Mouse (Mus musculus) frontal cortex, postnatal 36 days (tissue): ENCODE measurements around the gene Hspg2.

ENCODE experiments used
- DNase-seq, 2 experiments: peaks; one replicate each; pipeline ENCODE4 v3.0.0; 2022; ENCODE audit warnings: low spot score in 2 of 2

The Hspg2 gene

DNA sequence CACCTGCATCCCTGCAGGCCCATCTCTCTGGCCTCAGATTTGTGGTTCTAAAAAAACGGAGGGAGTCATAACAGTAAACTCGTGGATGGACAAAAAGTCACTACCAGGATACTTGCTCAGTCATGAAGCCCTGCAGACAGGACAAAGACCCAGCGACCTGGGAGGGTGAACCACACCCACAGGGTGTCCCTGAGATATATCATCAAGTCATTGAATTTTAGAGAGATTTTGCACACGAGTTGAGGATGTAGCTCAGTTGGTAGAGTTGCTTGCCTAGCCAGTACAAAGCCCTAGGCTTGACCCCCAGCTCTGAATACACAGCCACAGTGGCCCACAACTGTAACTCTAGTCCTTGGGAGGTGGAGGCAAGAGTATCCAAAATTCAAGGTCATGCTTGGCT, 7.4 kb upstream of the Hspg2 start:
- no peak for DNase-seq

DNA sequence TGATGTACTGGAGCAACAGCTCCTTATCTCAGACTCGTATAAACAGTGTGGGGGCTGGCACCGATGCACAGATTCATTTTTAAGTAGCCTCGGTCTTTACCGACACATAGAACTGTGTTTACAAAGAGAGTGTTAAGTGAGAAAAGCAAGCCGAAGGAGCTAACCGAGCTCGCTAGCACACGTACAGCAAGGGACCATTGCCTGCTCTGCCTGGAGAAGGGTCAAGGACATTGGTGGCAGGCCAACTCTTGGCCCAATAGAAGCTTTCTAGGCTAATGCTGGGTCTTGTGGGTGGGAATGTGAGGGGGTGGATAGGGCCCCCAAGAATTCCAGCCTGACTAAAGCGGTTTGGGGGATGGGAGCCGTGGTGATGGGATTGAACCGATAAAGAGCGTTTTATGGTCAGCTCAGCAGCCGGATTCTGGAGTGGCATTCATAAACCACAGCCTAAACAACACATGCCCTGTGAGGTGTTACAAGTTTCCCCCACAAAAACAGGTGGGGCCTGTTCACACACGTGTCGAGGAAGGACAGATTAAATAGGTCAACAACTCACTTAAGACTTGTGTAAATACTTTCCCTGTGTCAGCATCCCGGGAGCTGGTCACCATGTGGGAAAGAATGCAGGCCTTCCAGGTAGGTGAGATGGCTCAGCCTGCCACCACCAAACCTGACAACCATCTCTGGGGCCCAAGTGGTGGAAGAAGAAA, 6.4 kb upstream of the Hspg2 start:
- no peak for DNase-seq

DNA sequence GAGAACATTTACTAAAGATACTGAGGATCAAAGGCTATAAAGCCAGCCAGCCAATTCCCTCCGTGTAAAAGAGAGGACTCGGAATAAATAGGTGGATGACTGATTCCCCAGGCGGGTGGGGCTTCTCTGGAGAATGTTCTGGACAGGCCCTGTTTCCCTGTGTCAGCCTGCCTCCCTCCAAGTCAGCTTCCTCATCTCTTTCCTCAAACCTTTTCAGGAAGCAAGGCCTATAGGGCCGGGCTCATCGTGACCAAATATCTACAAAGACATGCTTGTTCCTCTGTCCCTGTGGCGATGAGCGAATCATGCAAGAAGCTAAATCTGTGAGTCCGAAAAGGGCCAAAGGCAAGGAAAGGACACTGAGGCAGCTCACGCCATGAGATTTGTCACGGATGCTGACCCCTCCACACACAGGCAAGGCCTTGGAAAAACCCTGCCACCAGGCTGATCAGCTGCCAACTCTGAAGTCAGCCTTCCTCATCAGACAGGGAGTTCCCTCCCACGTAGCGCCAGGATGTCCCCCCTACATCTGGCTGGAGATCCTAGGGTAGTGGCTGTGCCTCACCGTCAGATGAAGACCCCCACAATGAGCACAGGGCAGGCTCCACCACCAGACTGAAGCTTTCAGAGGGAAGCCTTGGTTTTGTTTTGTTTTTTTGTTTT, 3.3 kb upstream of the Hspg2 start:
- no peak for DNase-seq

DNA sequence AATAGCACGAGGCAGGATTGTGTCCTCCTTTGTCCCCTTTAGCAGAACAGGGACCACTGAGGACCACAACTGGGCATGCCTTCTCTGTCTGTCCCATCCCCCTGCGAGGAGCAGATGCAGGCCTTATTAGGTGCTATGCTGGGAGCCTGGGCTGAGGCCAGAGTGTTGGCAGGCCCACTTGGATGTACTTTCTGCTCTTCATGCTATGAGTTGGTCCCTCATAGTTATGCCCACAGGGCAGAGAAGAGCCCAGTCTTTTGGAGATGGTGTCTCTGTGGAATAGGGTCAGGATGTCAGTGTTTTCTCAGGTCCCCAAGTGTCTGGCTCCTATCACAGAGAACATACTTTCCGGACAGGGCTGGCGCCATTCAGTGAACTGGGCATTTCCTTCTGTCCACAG, 1.6 kb upstream of the Hspg2 start:
- no peak for DNase-seq

DNA sequence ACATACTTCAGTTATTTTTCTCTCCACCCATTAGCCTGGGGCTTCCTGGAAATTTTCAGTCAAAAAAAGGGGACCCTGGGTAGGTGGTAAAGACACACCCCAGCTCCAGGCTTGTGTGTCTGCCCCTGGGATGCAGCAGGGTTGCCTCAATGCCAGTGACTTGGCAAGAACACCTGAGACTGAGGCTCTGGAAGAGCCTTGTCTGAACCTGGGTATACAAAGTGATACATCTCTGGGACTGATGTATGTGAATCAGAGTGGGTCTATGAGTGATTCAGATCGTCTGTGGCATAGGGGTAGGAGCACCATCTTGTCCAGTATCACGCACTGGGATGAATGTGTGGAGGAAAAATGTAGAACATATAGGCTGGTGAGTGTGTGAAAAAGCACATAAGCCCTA, 1.0 kb upstream of the Hspg2 start:
- DNase-seq, result no peak

DNA sequence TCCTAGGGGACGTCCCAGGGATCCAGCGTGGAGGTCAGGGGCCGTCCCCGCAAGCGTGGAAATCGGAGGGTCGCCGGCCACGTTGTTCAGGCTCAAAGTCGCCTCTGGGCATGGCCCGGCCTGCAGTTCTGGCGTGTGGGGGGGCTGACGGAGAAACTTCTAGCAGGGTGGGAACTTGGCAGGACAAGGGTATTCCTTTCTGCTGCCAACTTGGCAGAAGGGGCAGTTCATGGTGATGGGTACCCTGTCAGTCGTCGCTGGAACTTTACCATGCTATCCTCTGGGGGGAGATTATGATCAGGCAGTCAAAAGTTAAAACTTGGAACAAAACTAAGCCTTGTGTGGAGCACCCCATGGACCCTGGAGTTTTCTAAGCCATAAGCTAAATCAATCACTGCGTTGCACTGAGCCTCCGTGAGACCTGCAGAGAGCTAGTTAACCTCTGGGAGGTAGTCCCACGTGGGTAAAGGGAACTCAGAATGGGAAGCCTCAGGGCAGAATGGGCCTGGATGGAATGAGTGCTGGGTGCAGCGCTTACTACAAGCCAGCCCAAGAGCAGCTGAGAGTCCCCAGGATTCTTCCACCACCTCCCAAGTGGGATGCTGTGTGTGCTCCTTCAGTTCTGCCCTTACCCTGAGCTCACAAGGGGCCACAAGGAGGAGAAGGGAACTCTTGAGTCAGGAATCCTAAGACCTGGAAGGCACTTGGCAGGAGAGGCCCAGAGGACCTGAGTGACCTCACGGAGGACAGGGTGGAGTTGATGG, 694 bp downstream of the Hspg2 start:
- no peak for DNase-seq

DNA sequence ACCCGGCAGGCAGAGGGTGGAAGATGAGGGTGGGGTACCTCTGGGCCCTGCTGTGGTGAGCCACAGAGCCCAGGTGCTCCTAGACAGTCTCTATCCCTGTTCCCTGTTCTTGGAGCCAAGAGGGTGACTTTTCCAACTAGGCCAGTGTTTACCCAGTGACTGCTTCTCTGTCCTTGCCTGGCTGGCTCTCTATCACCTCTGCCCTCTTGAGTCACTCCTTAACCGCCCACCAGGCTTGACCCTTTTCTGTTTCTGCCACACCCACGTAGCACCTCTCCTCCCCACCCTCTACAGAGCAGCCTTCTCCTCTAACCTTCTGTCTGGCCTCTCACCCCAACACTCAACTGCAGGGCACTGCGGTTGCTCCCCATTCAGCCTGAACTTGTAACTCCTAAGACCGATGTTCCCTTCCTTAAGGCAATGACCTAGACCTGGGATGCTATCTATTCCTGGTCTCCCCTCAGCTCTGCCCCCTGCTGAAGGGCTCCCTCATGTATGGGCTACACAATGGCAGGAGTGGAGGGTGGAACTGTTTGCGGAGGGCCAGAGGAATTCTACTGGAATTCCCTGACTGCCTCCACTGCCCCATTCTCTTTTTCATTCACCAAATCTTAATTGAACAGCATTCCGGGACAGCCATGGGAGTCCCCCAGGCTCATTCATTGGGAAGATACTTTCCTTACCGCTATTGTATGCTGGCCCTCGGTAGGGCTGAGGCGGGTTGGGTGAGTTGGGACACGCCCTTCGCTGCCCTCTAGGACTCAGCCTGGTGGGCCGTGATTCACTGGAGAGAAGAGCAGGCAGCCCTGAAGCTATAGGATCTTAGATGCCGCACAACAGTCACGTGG, 1.5 kb downstream of the Hspg2 start:
- no peak for DNase-seq

DNA sequence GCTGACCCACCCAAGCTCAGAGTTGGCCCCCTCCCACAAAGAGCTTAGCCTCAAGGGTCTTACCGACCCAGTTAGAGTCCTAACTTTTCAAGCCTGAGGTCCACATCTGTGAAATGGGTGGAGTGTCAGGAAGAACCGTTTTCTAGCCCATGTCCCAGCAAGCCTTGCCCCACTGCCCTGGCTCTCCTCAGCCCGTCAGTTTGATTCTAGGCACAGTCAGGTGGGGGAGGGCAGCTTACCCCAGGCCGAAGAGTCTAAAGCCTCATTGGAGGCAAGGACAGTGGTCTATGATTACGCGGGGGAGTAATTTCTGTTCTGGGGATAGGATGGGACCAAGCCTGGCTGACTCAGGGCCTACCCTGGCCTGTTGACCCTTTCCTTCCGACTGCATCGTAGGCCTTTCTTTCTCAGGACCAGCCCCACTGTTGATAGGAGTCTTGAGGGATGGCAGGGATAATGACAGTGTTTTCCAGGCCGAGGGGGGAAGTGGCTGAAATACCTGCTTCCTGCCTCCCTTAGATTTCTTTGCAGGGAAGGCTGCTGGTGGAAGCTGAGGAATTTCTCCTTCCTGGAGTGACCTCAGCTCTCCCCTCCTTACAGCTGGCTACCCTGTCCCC, 2.2 kb downstream of the Hspg2 start:
- DNase-seq, result no peak

DNA sequence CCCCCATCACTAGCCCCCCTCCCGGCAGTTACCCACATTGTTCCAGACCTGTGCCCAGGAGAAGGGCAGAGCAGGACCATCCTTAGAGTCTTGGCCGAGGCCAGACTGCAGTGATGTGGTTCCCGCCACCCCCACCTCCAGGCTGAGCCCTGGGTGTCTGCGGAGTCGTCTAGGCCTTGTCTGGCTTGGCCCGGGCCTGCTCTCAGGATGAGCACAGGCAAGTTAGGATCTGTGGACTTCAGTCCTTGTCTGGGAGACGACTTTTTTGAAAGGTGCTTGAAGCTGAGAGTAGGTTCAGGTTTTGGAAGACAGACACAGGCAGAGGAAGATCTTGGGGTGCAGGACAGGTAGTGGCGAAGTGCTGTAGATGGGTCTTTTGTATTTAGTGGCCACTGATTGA, 2.8 kb downstream of the Hspg2 start:
- DNase-seq, result no peak

DNA sequence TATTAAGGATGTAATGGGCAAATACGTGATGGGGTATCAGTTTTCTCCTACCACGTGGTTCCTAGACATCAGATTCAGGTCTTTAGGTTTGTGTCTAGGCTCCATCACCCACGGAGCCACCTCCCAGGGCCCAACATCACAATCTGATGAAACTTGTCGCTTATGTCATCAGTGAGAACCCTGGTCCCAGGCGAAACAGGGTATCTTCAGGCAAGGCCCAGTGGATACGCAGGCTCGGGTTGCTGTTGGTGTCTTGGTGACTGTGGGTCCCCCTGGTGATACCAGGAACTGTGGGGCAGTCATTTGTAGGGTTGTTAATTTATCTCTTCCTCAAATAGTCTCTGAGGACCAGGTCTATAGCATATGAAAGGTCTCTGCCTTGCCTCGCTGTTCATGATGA, 4.7 kb downstream of the Hspg2 start:
- no peak for DNase-seq

DNA sequence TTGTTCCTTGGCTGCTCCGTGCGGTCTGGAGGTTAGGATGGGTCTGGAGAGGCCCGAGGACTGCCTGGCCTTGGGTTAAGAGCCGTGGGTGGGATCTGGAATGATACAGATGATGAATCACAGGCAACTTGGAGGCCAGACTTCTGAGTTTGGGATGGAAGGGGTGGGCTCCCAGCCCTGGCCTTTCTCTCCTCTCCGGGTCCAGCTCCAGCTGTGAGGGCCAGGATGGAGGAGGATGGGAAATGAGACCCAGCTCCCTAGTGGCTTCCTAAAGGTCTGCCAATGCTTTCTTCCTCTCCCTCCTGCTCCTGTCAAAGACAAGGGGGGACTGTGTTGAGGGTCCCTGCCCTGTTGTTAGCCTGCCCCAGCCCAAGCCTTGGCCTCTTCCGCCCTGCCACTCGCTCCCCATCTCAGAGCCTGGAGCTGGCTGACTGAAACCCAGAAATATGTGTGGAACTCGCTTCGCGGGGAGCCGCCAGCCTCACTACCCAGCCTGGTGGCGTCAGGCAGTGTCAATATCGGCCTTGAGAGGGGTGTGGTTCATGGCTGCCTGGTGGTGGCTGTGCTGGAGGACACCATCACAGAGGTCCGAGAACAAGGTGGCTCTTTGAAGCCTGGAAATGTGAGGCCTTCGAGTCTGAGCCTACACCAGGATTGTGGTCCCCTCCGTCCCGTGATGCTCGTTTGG, 5.3 kb downstream of the Hspg2 start:
- DNase-seq, result no peak

DNA sequence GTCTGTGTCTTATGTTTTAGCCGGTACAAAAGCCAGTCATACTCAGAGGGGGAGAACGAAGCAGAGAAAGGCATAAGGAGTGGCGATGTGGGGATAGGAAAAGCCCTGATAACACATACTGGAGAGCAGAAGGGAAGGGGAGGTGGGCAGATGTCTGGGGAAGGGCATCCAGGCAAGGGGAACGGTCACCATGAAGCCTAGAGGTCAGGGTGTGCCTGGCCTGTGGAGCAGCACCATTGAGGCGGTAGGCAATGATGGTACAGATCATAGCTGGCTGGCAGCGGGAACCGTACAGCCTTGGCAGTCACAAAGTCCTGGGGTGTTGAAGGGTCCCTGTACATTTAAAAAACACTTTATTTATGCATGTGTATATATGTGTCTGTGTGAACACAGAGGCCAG, 6.1 kb downstream of the Hspg2 start:
- DNase-seq, result no peak

DNA sequence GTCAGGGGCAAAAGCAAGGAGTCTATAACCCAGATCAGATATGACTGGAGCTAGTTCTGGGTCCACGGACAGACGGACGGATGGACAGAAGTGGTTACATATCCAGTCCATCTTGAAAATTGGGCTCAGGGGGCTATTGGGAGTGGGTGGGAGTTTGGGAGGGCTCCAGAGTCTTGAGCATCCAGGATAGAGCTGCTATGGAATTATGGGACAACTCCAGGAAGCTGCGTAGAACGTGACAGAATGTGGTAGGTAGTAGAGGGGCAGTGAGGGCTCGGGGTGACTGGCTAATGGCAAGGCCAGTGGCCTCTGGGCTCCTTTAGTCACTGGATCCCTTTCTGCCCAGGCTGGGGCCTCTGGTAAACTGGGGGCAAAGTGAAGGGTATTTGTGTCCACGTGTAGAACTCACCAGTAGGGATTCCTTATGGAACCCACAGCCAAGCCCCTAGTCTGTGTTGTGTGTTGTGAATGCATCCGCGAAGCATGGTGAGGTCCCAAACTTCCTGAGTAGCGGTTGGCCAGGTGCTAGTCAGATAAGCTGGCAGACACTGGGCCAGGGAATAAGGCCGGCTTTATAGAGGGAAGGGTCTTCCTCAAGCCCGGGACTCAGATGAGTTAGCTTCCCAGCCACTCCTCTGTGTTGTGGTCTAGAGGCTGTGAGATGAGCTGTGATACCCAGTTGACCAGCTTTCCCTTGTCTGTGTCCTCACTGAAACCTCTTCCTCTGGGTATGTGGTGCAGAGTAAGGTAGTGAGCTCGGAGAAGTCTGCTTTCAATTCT, 6.9 kb downstream of the Hspg2 start:
- no peak for DNase-seq

DNA sequence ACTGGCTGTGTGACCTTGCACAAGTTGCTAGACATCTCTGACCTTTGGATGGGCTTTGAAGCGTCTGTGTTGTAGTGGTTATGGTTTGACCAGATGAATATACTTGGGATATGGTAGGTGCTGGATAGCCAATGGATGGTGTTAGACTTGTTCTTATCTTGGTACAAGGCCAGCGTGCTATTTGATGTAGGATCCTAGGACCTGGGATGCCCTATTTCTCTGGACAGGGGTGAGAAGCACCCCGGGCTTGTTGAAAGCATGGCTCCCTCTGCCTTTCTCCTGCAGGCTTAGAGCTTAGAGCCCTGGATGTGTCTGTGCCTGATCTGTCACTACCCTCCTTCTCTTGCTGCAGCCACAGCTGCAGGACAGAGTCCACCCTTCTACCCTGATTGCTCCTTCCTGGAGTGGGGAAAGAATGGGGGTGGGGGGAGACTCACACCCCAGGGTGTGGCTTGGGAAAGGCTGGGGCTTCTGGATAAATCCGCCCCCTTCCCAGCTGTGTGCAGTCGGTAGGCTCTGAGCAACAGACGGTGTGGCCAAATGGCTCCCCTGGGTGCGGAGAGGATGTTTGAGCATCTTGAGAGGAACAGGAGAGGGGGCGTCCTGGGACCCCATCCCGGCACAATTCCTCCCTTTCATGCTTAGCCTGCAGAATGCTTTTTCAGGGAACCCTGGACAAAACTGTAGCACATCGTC, 7.6 kb downstream of the Hspg2 start:
- DNase-seq, result peak; percentile 35 to 50

DNA sequence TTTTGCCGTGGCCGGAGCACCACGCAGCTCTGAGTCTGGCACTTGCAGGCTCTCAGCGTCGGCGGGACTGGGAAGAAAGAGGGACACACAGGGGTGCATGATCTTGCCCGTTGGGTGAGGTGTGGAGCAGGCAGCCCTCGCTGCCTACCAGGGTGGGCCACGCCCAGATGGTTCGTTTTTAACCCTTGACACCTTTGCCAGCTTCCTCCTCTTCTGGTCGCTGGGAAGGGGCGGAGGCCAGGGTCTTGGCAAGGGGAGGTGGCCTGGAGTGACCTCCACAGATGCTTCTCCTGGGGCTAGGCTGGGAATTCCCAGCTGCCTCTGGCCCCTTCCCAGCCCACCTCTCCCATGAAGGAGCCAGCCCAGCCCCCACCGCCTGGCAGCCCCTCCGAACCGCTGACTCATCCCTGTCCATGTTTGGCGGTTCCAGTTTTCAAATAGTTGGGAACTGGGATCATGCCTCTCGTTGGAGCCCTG, 8.2 kb downstream of the Hspg2 start:
- DNase-seq, result no peak

DNA sequence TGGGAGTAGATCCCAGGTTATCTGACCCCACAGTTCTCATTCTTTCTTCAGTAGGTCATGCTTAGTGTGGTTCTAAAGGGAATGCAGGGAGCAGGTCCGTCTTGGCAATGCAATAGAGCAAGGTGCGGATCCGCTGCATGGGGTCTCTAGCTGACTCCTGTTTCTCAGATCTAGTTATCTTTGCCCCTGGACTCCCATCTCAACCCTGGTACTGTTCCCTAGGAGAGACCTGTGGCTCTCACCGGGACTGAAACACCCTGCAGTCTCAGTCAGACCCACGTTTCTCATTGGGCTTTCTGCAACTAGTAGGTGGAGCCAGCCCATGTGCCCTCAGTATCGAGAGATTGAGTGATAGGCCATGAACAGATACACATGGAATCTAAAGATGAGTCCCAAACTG, 9.0 kb downstream of the Hspg2 start:
- no peak for DNase-seq

DNA sequence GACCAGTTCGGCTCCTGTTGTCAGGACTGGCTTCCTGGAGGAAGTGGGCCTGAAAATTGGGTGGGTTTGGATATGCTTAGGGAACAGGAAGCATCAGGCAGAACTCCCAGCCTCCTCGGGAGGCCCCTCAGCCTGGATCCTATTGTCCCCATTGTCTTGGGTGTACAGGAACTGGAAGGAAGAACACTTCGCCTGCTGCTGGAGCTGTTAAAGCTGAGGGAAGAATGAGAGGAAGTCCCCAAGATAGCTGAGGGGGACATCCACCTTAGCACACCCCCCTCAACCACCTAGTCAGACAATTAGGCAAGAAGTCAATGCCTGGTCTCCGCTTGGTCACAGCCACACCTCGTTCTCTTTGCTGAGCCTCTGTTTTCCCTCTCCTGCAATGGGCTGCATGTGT, 9.7 kb downstream of the Hspg2 start:
- DNase-seq, result no peak

DNA sequence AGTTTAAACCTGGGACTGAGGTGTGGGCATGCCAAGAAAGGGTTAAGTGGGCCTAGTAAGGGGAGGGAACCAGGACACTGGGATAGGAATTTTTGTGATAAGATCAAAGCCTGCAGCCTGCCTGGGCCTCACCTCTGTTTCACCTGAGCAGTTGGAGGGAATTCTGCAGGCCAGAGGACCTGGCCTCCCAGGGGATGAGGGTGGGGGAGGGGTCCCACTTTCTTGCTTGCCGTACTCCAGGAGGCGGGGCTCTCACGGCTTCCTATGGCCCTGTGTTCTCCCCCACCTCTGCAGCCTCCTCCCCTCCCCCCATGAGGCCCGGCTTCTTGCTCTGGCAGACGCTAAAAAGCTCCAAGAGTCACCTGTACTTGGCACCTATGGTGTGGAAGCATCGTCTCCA, 11.2 kb downstream of the Hspg2 start:
- no peak for DNase-seq

DNA sequence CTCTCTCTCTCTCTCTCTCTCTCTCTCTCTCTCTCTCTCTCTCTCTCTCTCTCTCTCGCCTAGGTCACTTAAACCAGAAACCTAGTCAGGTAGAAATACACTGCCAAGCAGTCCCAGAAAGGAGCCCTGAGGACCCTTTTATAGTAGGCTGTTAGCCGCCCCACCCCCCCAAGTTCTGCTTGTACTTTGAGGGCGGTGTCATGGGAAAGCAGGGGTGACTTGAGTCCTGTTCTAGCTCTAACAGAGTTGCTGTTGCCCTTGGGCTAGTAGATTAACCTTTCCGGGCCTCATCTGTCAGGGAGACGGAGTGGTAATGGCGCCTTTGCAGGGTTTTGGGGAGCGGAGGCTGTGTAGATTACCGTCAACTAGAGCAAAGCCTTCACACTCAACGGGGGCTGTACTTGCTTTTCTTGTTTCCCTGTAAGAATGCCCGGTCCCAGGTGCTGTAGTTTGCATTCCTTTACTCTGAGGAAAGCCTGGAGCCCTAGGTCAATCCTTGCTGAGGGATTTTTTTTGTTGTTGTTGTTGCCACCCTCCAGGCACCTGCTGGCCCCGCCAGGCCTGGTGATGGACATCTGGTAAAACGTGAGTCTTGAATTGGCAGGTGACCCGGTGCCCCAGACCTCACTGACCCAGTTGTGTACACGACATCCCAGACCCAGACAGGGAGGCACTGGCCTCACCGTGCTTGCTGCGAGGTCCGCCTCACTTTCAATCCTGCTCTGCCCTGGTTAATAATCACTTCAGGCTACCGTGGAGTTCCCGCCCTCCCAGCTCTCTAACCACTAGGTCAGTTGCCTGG, 11.8 kb downstream of the Hspg2 start:
- no peak for DNase-seq
